Mouse (Mus musculus) MN1 (cell line): ENCODE measurements around the gene Kremen1.
A peak's percentile ranks its signal among the peaks of the same experiment; 100 is the strongest.

Experiments used
- DNase-seq: peaks from one replicate; pipeline ENCODE4 v3.0.0-alpha.2; 2016; ENCODE audit warnings: low spot score

The Kremen1 gene

DNA sequence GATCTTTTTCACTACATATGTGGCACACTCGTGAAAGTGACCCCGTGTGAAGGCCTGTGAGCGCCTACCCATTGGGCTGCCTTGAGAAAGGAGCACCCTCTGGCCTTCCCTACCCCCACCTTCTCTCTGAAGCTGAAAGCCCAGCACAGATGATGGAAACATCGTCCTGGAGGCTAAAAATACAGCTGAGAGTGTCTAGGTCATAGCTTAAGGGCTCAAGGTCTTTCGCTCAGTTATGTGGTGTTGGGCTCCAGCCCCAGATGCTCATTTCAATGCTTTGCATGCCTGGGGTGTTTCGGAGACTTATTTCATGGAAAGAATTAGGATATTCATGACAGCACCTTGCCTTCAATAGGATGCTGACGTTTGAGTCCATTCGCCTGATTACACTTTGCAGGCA is 4.4 kb upstream of the Kremen1 start:
- no peak for DNase-seq

DNA sequence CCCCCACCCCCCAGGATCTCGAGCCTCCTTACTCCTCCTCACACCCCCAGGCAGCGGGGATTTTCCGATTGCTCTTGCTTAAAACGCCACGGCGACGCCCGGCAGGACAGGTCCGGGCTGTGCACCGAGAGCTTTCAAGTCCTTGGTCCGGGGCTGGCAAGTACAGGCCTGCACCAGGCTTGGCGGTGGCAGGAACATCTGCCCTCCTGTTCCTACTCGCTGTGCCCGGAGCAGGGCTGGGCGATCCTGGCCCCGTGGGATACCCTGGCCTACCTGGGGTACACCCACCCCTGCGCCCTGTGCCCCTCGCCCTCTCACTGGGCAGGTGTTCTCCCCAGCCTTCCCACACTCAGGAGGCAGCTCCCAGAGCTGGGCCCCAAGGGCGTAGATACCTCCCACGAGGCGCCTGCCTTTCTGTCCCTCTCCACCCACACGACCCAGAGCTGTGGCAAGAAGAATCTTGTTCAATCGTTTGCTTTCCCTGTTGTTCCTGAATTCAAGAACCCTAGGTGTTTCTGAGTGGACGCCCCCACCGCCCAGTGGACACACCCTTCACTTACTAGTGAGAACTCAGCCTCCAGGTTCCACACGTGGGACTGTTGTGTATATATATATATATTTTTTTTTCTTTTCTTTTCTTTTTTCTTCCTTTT is 1.8 kb upstream of the Kremen1 start:
- DNase-seq = no peak

DNA sequence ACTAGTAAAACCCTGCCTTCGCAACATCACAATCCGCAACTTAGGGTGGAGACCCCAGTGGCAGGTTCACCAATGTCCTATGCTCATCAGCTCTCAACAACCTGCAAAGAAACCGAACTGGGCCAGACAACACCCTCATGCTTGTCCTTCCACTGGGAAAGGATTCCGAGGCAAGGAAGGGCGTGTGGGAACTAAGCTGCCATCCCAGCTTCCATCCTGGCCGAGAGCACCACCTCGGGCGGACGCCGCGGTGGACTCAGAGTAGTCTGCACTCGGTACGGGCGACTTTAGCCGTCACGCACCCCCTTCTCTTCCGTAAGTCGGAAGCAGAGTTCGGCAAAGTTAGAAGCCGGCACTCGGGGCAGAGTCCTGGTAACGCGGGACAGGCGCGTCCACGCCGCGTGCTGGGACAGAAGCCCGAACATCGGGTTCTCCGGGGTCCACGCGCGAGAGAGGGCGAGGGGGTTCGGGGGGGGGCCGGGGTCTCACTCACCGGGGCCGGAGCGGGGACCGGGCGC is 357 bp downstream of the Kremen1 start:
- peak; percentile 70 for DNase-seq

DNA sequence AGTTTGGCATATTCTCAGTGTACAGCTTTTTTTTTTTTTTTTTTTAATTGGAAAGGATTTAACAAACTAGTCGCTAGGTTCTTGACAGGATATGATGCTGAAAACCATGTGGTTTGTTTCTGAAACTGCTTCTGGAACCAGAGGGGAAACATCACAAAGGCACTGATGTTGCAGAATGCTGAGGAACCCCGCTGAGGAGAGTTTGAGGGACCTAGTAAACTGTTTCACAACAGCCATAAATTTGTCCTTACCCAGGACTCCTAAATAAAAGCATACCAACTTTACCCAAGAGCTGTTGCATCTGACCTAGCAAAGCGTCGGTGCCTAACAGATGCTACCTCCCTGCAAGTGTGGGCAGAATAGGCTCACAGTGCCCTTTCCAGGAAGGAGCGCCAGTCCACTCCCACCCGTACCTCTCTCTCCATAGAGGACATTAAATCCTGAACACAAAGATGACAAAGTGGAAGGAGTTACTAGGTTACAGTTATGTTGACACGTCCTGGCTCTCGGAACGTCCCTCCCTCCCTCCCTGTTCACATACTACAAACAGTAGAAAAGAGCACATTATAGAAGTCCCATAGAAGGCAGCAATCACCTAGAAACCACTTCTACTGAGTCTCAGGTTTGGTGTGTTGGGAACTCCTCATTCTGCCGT is 1.3 kb downstream of the Kremen1 start:
- DNase-seq = no peak

DNA sequence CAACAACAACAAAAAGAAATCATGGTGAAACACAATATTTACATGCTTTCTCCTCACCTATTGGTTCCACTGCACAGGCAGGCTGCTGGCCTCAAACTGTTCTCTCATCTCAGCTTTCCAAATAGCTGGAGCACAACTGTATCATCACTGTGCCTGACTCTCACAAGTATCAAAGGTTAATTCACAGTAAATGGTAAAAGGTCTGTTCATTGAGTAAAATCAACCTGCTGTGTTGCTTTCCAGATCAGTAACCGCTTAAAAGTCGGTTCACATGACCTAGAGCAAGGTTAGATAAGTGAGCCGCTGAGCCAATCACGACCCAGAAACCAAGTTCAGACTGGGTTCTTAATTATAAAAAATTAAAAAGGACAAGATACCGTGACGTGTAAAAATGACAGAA is 3.3 kb downstream of the Kremen1 start:
- no peak for DNase-seq

DNA sequence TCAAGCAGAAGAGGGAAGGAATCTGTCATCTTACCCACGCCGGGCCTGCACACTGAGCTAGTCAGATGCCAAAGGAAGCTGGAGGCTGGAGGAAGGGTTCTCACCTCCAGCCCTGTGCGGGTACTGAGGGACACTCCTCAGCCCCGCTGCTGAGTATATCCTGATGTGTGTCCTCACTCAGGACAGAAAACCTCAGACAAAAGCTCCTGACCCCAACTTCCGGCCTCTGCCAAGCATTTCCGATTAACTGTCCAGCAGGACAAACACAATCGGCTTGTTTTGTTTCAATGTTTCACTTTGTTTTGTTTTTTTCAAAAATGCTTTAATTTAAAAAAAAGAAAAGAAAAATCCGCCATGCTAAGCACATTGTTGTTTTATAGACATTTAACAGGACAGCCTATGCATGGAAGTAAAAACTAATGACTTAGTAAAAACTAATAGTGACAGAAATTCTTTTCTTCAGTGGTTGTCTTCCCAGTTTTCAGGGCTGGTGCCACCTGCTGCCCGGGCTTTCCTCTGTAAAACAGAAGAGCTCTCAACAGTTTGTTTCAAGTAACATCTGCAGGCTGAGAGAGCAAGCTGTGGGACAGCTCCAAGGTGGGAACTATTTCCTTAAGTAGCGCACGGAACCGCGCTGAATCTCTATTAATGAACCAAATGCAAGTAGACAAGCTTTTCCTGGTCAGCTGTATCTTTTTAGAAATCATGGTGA is 4.1 kb downstream of the Kremen1 start:
- DNase-seq = no peak

DNA sequence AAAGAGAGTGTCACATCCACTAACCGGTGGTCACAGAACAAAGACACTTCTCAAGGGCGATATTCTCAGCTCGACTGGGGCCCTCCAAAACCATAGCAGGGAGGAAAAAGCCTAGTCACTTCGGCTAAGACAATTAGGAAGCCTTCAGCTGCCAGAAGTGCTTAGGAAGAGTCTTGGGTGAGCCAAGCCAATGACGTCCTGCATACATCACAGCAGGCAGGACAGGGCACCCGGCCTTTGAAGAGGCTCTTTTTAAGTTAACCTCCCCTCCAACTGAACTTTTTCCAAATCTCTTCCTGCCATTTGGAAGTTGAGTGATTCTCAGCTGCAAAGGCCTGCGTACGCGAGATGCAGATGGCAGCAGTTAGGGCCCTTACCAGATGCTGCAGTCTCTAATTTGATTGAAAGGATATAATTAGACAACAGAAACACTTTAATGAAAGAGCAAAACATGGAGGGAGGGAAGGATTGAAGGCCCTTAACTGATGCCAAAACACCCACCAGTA is 5.8 kb downstream of the Kremen1 start:
- DNase-seq = peak; percentile 86

DNA sequence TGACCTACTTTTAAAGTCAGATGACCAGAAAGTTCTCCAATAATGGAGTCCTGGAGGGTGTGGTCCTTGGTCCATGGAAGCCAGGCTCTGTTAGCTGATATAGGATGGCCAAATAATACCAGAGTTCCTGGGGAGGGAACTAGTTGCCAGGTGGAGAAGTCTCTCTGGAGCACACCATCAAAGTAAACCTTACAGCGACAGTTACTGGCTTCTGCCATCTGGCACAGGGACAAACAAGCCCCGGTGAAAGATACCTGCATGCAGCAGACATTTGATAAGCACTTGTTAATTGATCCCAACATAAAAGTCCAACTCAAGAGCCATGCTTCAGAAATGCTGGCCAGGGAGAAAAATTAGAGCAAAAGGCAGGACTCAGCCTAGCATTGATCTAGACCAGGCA is 7.3 kb downstream of the Kremen1 start:
- no peak for DNase-seq

DNA sequence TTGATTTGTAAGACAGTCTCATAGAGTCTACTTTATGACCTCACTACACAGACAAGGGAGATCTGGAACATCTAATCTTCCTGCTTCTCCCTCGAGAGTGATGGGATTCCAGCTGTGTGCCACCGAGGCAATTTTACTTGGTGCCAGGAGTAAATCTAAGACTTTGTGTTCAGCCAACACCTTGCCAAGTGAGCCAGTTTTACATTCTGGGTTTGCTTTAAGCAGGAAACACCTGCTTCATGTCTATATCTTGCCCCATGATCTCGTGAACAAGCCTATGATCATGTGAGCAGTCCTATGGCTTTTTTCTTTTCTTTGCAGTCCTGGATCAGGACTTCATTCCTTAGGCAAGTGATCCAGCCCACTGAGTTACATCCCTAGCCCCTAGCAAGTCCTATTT is 7.8 kb downstream of the Kremen1 start:
- DNase-seq = no peak

DNA sequence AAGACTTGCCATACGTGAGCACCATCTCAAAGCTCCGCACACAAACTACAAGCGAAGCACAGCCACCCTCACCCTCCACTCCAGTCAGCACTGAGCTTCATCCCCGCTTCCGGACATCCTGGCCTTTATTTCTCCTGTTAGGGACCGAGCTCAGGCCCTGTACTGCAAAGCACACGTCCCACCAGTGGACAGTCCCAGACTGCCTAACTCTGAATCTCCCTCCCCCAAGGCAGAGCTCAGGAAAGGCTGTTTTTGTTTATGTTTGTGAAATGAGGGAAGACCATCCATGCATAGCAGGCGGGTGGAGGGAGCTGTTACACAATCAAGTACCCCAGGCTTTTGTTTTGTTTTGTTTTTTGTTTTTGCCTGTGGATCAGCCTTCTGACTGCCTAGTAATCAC is 8.6 kb downstream of the Kremen1 start:
- no peak for DNase-seq

DNA sequence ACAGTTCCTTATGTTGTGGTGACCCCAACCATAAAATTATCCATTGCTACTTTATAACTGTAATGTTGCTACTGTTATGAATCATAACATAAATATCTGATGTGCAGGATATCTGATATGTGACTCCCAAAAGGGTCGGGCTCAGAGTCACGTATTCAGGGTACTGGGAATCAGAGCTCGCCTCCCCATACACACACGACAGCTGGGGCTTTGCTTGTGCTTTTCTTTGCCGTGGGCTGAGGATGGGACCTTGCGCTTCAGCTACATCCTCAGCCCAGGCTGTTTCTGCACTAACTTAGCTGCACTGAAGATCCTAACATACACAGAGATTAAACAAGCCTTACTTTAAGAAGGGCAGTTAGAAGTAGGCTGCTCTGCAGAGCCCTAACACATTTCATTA is 10.2 kb downstream of the Kremen1 start:
- DNase-seq = no peak

DNA sequence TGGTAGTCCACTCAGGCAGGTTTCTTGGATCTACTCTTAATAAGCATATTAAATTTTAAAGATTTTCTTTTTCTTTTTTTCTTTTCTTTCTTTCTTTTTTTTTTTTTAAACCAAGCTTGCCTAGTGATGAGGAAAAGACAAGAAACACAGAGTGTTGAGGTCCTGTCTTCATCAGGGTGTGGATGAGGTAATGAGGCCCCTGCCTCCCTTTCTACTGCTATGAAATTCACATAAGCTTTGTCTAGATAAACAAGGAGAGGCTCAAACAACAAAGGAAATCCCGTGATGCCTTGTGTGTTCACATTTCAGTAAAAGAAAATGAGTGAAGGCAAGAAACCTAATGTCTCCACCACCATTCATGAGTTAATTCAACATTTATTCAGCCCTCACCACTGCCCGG is 13.2 kb downstream of the Kremen1 start:
- DNase-seq = no peak

DNA sequence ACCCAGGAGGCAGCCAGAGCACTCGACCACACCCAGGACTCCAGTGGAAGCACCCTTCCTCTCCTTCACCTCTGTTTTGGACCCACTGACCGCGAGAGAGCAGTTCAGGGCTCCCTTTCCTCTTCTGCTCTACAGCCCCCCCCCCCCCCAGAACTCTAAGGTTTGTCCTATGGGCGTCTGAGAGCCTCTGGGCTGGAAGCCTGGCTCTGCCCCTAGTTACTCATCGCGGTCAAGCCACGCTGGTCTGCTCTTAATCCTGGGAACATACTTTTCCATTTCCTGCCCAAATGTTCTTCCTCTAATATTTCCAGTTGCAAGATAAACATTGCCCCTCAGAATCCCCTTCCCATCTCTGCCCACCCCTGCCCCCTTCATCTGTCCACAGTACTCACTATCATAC is 15.9 kb downstream of the Kremen1 start:
- DNase-seq = no peak

DNA sequence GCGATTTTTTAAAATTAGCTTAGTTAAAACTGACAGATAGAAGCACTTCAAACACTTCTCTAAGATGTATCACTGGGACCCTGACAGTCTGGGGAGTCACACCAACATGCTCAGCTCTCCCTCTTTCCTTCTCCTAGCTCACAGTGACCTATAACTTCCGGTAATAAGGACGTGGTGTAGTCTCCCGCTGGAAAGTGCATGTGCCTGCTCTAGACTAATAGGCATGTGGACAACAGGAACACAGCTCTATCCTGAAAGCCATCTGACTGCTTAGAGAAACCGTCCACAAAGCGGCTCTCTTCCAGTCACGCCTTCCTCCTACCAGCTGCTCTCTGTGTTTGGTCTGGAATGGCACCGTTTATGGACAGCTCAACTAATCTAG is 16.6 kb downstream of the Kremen1 start:
- DNase-seq = peak; percentile 77

DNA sequence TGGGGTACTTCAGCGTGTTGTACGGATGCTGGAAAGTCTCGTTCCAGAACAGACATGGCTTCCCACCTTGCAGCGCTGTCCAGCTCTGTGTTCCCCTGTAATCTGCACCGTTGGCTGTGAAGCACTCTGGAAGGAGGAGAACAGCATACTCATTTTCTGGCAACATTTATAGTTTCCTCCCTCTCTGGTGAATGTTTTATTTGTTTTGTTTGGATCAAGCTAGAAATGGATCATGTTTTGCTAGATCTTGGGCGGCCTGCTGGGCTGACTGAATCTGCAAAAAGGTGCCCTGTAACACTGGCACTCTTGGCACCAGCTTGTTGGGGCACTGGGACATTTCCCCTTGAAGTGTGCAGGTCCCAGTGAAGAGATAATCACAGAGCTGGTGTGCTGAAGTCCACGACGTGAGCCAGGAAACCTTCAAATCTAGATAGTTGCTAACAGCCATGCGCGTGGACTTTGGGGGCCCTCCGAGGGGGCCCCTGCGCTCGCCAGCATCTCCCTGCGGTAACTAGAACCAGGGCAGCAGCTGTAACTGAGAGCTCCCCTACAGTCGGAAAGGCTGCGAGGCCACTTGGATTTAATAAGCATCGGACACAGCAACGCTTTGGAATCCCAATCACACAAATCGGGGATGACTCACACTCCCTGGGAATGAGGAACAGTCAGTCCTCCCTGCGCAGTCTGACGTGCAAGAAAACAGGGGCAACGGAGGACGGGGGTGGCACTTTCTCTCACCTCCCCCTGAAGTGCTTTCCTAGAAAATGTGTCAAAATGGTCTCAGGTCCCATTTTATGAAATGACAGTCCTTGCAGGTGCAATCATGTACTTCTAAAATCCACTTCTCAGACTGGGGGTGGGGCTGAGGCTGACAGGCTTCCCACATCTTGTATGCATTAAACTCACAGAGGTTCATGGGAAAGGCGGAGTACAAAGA is 17.3 kb downstream of the Kremen1 start:
- DNase-seq = peak; percentile 83

DNA sequence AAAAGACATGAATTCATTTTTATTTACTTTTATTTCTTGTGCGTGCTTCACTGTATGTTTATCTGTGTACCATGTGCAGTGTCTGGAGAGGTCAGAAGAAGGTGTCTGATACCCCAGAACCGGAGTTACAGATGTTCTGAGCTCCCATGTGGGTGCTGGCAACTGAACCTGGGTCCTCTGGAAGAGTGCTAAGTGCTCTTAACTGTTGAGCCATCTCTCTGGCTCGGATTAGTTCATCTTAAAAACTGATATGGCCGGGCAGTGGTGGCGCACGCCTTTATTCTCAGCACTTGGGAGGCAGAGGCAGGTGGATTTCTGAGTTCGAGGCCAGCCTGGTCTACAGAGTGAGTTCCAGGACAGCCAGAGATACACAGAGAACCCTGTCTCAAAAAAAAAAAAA is 18.1 kb downstream of the Kremen1 start:
- DNase-seq = no peak

DNA sequence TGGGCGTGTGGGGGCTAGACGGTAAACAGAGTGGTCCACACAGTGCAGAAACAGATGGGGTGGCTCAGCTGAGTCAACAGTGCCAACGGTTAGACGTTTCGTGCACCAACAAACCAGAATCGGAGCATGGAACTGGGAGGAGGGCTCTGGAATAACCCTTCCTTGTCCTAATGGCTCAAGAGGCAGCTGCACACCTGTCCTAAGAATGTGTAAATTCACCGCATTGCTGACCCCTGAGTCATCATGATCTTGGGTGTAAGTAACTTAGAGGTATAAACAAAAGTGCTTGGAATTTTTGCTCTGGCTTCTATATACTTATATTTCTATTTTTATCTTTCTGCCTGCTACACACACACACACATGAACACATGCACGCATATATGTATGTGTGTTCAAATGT is 19.2 kb downstream of the Kremen1 start:
- DNase-seq = no peak

DNA sequence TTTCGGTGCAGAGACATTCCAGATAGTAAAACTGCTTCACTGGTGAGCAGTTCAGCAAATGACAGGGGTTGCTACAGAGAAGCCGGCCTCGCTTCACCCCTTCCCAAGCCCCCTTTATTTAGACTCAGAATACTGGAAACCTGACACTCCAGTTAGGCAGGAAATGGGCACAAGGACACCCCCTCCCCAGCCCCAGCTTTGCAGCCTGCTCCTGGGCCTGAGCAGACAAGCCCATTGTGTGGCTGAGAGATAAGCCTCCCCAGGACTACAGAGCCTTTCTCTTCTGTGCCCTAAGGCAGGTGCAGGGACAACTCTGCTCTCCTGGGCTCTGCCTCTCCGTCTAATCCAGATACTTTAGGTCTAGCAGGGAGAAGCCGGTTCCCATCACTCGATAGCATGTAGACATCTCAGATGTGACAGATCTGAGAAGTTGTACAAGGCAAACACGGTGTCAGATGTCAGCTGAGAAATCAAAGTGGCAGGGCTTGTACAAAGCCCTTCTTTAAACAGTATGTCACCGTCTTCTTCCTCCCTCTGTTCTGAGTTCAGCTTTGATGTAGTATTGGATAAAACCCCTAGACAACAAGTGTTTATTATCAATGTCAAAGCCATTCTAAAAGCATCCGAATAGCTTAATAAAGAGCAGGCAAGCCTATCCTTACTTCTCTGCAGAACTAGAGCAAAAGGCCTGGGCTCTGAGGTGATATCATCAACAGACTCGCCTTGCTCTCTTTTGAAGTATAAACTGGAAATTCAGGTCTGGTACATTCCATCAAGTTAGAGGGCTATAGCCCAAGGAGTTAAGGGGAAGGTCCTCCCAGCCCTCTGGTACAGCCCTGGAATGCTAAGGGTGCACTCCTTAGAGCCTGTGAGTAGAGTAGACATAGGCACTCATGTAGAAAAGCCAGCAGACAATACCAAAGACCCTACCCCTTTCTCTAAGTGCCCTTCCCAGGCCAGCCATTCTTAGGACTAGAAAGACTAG is 21.4 kb downstream of the Kremen1 start:
- DNase-seq = no peak

DNA sequence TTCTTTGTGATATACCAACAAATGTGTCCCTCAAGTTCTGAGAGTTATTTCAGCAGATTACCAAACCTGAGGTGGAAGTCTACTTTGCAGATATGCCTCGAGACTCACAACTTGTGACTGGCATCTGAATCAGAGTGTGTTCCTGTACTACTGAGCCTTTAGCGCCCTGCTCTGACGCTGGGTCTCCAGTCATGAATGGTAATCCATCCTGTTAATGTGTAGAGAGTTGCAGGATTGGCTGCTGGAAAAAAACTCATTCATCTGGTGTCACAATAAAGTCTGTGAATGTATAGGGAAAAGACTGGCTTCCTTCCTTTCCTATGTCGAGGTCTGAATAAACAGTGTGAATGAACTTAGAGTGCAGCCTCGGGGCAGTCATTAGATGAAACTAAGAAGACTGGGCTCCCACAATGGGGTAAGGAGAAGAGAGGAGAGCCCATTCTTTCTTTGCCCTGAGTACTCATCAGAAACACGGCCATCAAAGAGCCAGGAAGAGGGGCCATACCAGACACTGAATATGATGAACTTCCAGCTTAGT is 41.4 kb downstream of the Kremen1 start:
- DNase-seq = no peak

DNA sequence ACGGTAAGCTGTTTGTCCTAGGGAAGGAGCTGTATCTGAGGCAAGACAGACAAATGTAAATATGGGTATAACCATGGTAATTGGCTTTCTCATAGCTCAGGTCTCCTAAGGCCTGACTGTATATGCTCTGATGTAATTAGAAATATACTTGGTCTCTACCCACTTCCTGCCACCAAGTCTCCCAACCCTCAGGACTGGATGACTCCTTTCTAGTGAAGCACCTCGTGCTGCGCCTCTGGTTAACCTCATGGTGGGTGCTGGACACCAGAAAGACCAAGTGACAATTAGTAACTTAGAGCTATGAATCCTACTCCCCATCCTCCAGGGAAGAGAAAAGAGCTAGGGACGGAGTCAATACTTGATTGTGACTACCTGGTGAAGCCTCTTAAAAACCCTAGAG is 42.0 kb downstream of the Kremen1 start:
- no peak for DNase-seq
